Mouse (Mus musculus) small intestine, adult 10 weeks (tissue): ENCODE data around the gene Bpifb5. TPM values are rescaled to one million over a fixed set of nuclear protein-coding genes. Genes with fewer than 3 reads are reported as not detected.

Source experiments
- polyA plus RNA-seq: library from polyadenylated mRNA; stranded (reverse); fragments of 350-450 nt; fragmentation: Illumina TruSeq; extraction: RNeasy Lipid Tissue Mini Kit (QIAGEN cat#74804); gene quantifications from one replicate; pipeline ENCODE4 v1.2.3, GENCODE M21; 2014; ENCODE audit warnings: low replicate concordance

Bpifb5 gene
- polyA plus RNA-seq: not detected

DNA sequence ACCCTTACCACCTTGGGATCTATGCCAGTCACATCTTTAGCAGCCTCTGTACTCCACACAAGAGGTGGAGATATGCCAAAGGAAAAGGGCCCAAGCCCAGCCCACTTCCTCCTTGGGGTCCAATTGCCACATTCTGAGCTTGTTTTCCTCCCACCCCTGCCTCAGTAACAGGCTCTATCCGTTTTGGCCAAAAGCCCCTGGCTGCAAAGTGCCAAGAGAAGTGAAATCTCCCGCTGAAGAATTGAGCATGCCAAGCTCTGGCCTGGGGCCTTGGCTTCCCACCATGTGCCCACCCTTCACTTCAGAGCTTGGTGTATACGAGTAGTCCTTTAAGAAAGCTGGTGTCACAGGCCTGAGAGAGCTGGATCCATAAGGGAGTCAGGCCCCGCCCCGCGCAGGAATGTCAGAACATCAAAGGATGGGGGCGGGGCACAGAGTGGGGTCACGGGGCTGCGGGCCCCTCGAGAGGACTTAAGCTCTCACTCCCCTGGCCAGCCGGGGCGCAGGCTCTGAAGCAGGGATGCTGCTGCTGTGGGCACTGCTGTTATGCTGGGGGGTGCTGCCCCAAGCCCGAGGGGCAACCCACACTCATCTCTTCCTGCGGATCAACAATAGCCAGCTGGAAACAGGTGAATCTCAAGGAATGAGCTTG is at the start of gene Bpifb5:
TSS of gene Bpifb5 (plus strand) at position 478 of the 652 bp plus-strand sequence.

DNA sequence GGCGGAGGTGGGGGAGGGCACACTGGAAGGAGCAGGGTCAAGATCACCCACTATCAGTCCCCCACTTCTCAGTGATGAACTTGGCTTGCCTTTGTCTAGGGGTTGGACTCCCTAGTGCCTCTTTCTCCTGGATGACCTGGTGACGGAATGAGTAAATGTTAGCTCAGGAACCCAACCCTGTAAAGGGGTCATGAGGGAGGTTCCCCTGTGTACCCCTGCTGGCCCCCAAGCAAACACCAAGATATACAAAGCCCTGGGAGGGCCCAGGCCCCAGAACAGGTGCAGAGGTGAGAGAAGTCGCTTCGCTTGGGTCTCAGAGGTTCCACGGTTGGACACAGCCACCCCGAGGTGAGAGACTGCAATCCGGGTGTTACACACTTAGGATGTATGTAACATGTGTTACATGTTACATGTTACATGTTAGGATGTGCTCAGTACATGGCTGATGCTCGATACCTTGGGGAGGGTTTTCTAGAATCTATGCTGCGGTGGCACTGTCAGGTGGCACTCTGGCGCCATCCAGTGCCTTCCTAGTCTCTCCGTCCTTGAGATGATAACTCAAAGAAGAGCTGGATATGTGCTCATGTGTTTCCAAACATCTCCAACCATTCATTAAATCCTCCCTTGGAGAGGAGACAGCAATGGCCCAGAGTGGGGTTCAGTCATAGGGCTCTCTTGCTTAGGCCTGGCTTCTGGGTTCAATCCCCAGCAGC is 32.8 kb upstream of the Bpifb5 start, which contains the start of gene Bpifb1:
TSS of gene Bpifb1 (plus strand) at position 273 of the 713 bp plus-strand sequence.

DNA sequence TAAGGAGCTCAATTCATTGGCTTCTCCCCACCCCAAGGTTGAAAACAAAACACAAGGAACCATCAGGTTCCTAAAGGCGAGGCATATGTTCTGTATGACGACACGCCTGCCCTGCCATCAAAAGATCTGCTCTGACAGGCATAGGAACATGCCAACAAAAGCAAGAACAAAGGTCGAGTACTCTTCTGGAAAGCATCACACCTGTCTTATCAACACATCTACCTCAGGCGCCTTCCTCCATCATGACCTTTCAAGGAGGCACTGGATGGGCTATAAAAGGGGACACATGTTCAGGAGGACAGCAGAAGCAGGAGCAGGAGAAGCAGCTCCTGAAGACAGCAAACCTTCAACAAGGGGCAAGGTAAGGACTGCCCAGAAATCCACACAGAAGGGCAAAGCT is 34.0 kb downstream of the Bpifb5 start, which contains the start of gene Bpifb9a:
TSS of gene Bpifb9a (plus strand) at position 301 of the 400 bp plus-strand sequence.

Other genes with a start within 250 kb of the Bpifb5 start
- not detected for gene Bpifa6, start 248.8 kb upstream of the Bpifb5 start, polyA plus RNA-seq
- gene Bpifa2, start 215.5 kb upstream of the Bpifb5 start, polyA plus RNA-seq: not detected
- not detected for gene Bpifa3, start 93.4 kb upstream of the Bpifb5 start, polyA plus RNA-seq
- not detected for gene Bpifa1, start 80.9 kb upstream of the Bpifb5 start, polyA plus RNA-seq
- gene Bpifa5, start 61.1 kb upstream of the Bpifb5 start, polyA plus RNA-seq: not detected
- gene Bpifb1, start 32.9 kb upstream of the Bpifb5 start, polyA plus RNA-seq: not detected
- gene Bpifb9a, start 34.1 kb downstream of the Bpifb5 start, polyA plus RNA-seq: not detected
- not detected for gene Bpifb9b, start 83.5 kb downstream of the Bpifb5 start, polyA plus RNA-seq
- gene Cdk5rap1, start 149.3 kb downstream of the Bpifb5 start, polyA plus RNA-seq: 9.1 TPM
- not detected for gene Snta1, start 184.4 kb downstream of the Bpifb5 start, polyA plus RNA-seq
- 9.2 TPM for gene Cbfa2t2, start 212.7 kb downstream of the Bpifb5 start, polyA plus RNA-seq